Mouse (Mus musculus) CH12.LX (cell line): ENCODE measurements around the gene Lrrc8c.

Experiments used
- CHD1 ChIP-seq: IDR thresholded peaks from 2 replicates; pipeline ENCODE4 v1.6.1; 2012; ENCODE audit warnings: low read depth, low read length, improper control_type of control experiment, inconsistent platforms
- E2F4 ChIP-seq: IDR thresholded peaks from 2 replicates; pipeline ENCODE4 v1.6.1; 2011; ENCODE audit warnings: low read depth, low read length, improper control_type of control experiment; ENCODE audit not compliant: insufficient replicate concordance
- HCFC1 ChIP-seq: IDR thresholded peaks from 2 replicates; pipeline ENCODE4 v1.6.1; 2012; ENCODE audit warnings: low read depth, mild to moderate bottlenecking, inconsistent platforms, low read length, improper control_type of control experiment
- KAT2A ChIP-seq: IDR thresholded peaks from 2 replicates; pipeline ENCODE4 v1.6.1; 2012; ENCODE audit warnings: low read length, improper control_type of control experiment, inconsistent platforms; ENCODE audit not compliant: insufficient replicate concordance
- MAX ChIP-seq: IDR thresholded peaks from 2 replicates; pipeline ENCODE4 v1.6.1; 2011; ENCODE audit warnings: low read length, improper control_type of control experiment
- POLR2A ChIP-seq: IDR thresholded peaks from 2 replicates; pipeline ENCODE4 v1.6.1; 2011; ENCODE audit warnings: low read depth, mild to moderate bottlenecking, improper control_type of control experiment, low read length
- POLR2AphosphoS2 ChIP-seq: IDR thresholded peaks from 2 replicates; pipeline ENCODE4 v1.6.1; 2011; ENCODE audit warnings: low read depth, low read length, improper control_type of control experiment
- ZC3H11A ChIP-seq: IDR thresholded peaks from 2 replicates; pipeline ENCODE4 v1.6.1; 2012; ENCODE audit warnings: low read depth, mild to moderate bottlenecking, inconsistent platforms, low read length, improper control_type of control experiment

DNA sequence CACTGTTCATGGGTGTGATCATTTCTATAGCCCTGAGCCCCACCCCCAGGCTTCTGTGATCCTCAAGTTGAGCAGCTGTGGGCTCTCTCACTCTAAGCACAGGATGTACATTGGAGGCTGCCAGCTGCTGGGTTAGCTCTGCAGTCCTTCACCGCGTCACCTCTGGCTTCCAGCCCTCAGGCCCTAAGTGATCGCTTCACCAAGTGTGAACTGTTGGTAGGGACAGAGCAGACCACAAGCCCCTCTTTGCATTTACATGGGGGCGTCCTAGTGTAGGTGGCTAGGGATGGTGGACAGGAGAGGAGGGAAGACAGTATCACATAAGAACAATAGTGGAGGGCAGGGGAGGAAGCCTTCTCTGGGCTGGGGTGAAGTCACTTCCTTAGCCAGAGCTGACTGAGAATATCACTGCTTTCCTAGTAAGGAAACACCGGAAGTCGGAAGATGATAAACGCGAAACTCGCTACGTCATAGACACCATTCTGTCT lies 130.4 kb downstream of the Lrrc8c start:
- no peak for TF ChIP-seq POLR2AphosphoS2
- no peak for TF ChIP-seq ZC3H11A
- no peak for TF ChIP-seq E2F4
- no peak for TF ChIP-seq MAX
- TF ChIP-seq KAT2A: no peak
- TF ChIP-seq CHD1: no peak
- no peak for TF ChIP-seq HCFC1
- TF ChIP-seq POLR2A: no peak
